Mouse (Mus musculus) cerebellum, adult 11-12 months (tissue): ENCODE results near the gene Cd47.

ENCODE experiments used
- DNase-seq: peaks from one replicate; pipeline ENCODE4 v3.0.0; 2022

Gene Cd47

GRCm38 (mm10) chr16:49876291-49877030 is 76.1 kb downstream of the Cd47 start:
- DNase-seq, result no peak

GRCm38 (mm10) chr16:49877243-49877642 is 76.9 kb downstream of the Cd47 start:
- DNase-seq, result no peak

- no peak for DNase-seq
Observed at GRCm38 (mm10) chr16:49878051-49878450, 77.7 kb downstream of the Cd47 start.

GRCm38 (mm10) chr16:49886403-49887066 is 86.2 kb downstream of the Cd47 start:
- DNase-seq, result no peak

- no peak for DNase-seq
Observed at GRCm38 (mm10) chr16:49887290-49887689, 87.0 kb downstream of the Cd47 start.

- DNase-seq, result no peak
Observed at GRCm38 (mm10) chr16:49887811-49888564, 87.7 kb downstream of the Cd47 start.

GRCm38 (mm10) chr16:49889031-49889655 is 88.8 kb downstream of the Cd47 start:
- no peak for DNase-seq

GRCm38 (mm10) chr16:49892252-49892651 is 91.9 kb downstream of the Cd47 start:
- DNase-seq, result no peak

- no peak for DNase-seq
Observed at GRCm38 (mm10) chr16:49892945-49893344, 92.6 kb downstream of the Cd47 start.

GRCm38 (mm10) chr16:49894624-49895023 is 94.3 kb downstream of the Cd47 start:
- no peak for DNase-seq

GRCm38 (mm10) chr16:49896132-49896531 is 95.8 kb downstream of the Cd47 start:
- no peak for DNase-seq

GRCm38 (mm10) chr16:49901395-49901794 is 101.1 kb downstream of the Cd47 start:
- no peak for DNase-seq

GRCm38 (mm10) chr16:49902083-49902482 is 101.8 kb downstream of the Cd47 start:
- DNase-seq, result no peak

GRCm38 (mm10) chr16:49904248-49904930 is 104.1 kb downstream of the Cd47 start:
- no peak for DNase-seq

GRCm38 (mm10) chr16:49905041-49905440 is 104.7 kb downstream of the Cd47 start:
- no peak for DNase-seq

- no peak for DNase-seq
Observed at GRCm38 (mm10) chr16:49905601-49906001, 105.3 kb downstream of the Cd47 start.

GRCm38 (mm10) chr16:49906066-49906465 is 105.7 kb downstream of the Cd47 start:
- no peak for DNase-seq

GRCm38 (mm10) chr16:49906940-49907339 is 106.6 kb downstream of the Cd47 start:
- DNase-seq, result no peak

GRCm38 (mm10) chr16:49907356-49907755 is 107.0 kb downstream of the Cd47 start:
- DNase-seq, result no peak

GRCm38 (mm10) chr16:49909536-49909935 is 109.2 kb downstream of the Cd47 start:
- DNase-seq, result no peak

- no peak for DNase-seq
Observed at GRCm38 (mm10) chr16:49914094-49914493, 113.8 kb downstream of the Cd47 start.
